In the genomic region with DNA sequence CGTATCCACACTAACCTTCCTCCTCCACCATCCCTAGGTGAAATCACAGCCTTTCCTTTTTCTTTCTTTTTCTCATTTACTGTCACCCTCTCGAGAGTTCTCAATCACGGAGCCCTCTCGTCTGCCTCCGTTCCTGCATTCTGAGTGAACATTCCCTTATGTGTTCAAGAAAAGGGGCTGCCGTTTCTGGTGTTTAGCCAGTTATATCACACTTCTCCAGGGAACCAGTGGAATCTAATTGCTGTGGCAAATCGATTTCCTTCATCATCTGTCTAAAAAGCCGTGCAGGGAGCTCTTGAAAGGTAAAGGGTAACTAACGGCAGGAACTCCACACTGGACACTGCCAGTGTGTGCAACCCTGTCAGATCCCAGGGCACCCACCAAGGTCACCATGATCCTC, we compare ENCODE assay signal across 20 mouse cellular contexts. TPM values are rescaled to one million over a fixed set of nuclear protein-coding genes. Genes with fewer than 3 reads are reported as not detected.
A peak's percentile ranks its signal among the peaks of the same experiment; 100 is the strongest.
DNase-seq lines count a peak whose midpoint lies in the region; ATAC-seq lines count a peak whose summit lies in the region.
"Had no signal": no experiment of that assay in that cellular context is flagged by ENCODE, and none has a peak within 500 bp of the region (broad histone marks: within the 10 kb centered on the region; RNA-seq: fewer than 3 reads in every experiment).

No protein-coding gene starts in this region.

- H3K4me3 ChIP-seq in liver, embryonic 11.5 days (ENCODE audit: low read depth, low read length), result no peak overlapping the region
- H3K4me3 ChIP-seq in liver, embryonic 12.5 days, result no peak overlapping the region
- H3K4me3 ChIP-seq in hindbrain, embryonic 13.5 days, result peak overlapping the region; percentile 14; the same call in 1 of the 2 replicates
- no peak overlapping the region for H3K4me3 ChIP-seq in midbrain, embryonic 16.5 days (ENCODE audit: low read depth, low read length)
- H3K4me3 ChIP-seq in kidney, embryonic 15.5 days (replicated peaks), result no peak overlapping the region
- H3K4me3 ChIP-seq: limb, embryonic 12.5 days; lung, embryonic 15.5 days had no signal

- H3K4me2 ChIP-seq in liver, embryonic 11.5 days, result no peak overlapping the region
- H3K4me2 ChIP-seq in liver, embryonic 12.5 days, result no peak overlapping the region
- H3K4me2 ChIP-seq in hindbrain, embryonic 13.5 days, result peak overlapping the region; percentile 39
- peak overlapping the region; percentile 31 for H3K4me2 ChIP-seq in midbrain, embryonic 16.5 days (ENCODE audit: low read length)
- H3K4me2 ChIP-seq in kidney, embryonic 15.5 days, result no peak overlapping the region
- H3K4me2 ChIP-seq: limb, embryonic 12.5 days; lung, embryonic 15.5 days had no signal

- no peaks in the 10 kb centered on the region for H3K4me1 ChIP-seq in liver, embryonic 11.5 days (replicated peaks; ENCODE audit: control insufficient read depth, insufficient read depth, low read length)
- H3K4me1 ChIP-seq in liver, embryonic 12.5 days, result no peaks in the 10 kb centered on the region
- peaks cover 16% of the 10 kb centered on the region for H3K4me1 ChIP-seq in hindbrain, embryonic 13.5 days (replicated peaks)
- peaks cover 5% of the 10 kb centered on the region for H3K4me1 ChIP-seq in midbrain, embryonic 16.5 days (ENCODE audit: control insufficient read depth, insufficient read depth, low read length)
- H3K4me1 ChIP-seq in kidney, embryonic 15.5 days, result peaks cover 13% of the 10 kb centered on the region
- H3K4me1 ChIP-seq: limb, embryonic 12.5 days had no signal

- H3K9ac ChIP-seq in liver, embryonic 11.5 days (ENCODE audit: low read depth, low read length), result no peak overlapping the region
- no peak overlapping the region for H3K9ac ChIP-seq in liver, embryonic 12.5 days
- H3K9ac ChIP-seq in hindbrain, embryonic 13.5 days, result no peak overlapping the region; the same call in 1 of the 2 replicates
- no peak overlapping the region for H3K9ac ChIP-seq in midbrain, embryonic 16.5 days (ENCODE audit: low read depth, low read length)
- no peak overlapping the region for H3K9ac ChIP-seq in kidney, embryonic 15.5 days
- H3K9ac ChIP-seq: forebrain, postnatal 0 days; limb, embryonic 12.5 days; liver, embryonic 14.5 days; lung, embryonic 15.5 days had no signal

- ATAC-seq in liver, embryonic 11.5 days (replicated peaks; ENCODE audit: low FRiP score), result no peak
- no peak for ATAC-seq in liver, embryonic 12.5 days
- ATAC-seq in hindbrain, embryonic 13.5 days (ENCODE audit: low FRiP score), result no peak
- ATAC-seq in midbrain, embryonic 16.5 days, result no peak
- ATAC-seq in kidney, embryonic 15.5 days (replicated peaks; ENCODE audit: low FRiP score), result no peak
- ATAC-seq: activated CD4-positive, CD25-positive, alpha-beta regulatory T cell, adult 4 months; forebrain, postnatal 0 days; intestine, postnatal 0 days; Patski had no signal

- no peaks in the 10 kb centered on the region for H3K27me3 ChIP-seq in liver, embryonic 11.5 days (replicated peaks; ENCODE audit: control insufficient read depth, insufficient read depth, low read length)
- H3K27me3 ChIP-seq in liver, embryonic 12.5 days (replicated peaks), result peaks cover 10% of the 10 kb centered on the region; the same call in 1 of the 2 replicates
- H3K27me3 ChIP-seq in hindbrain, embryonic 13.5 days, result peaks cover 5% of the 10 kb centered on the region; the same call in 1 of the 2 replicates
- no peaks in the 10 kb centered on the region for H3K27me3 ChIP-seq in midbrain, embryonic 16.5 days (ENCODE audit: control insufficient read depth, insufficient read depth, low read depth, low read length)
- H3K27me3 ChIP-seq in kidney, embryonic 15.5 days, result no peaks in the 10 kb centered on the region
- H3K27me3 ChIP-seq: limb, embryonic 12.5 days; lung, embryonic 15.5 days; Patski had no signal

- no peaks in the 10 kb centered on the region for H3K36me3 ChIP-seq in liver, embryonic 11.5 days (ENCODE audit: control insufficient read depth, insufficient read depth, low read length)
- no peaks in the 10 kb centered on the region for H3K36me3 ChIP-seq in liver, embryonic 12.5 days
- H3K36me3 ChIP-seq in hindbrain, embryonic 13.5 days, result no peaks in the 10 kb centered on the region
- no peaks in the 10 kb centered on the region for H3K36me3 ChIP-seq in midbrain, embryonic 16.5 days (ENCODE audit: control insufficient read depth, insufficient read depth, low read length)
- H3K36me3 ChIP-seq in kidney, embryonic 15.5 days, result no peaks in the 10 kb centered on the region
- H3K36me3 ChIP-seq: limb, embryonic 12.5 days; lung, embryonic 15.5 days had no signal

- no peaks in the 10 kb centered on the region for H3K9me3 ChIP-seq in liver, embryonic 11.5 days (ENCODE audit: control insufficient read depth, low read length)
- H3K9me3 ChIP-seq in liver, embryonic 12.5 days (replicated peaks), result no peaks in the 10 kb centered on the region
- H3K9me3 ChIP-seq in hindbrain, embryonic 13.5 days, result no peaks in the 10 kb centered on the region
- H3K9me3 ChIP-seq in midbrain, embryonic 16.5 days (replicated peaks; ENCODE audit: control insufficient read depth, low read length, poor library complexity, severe bottlenecking), result no peaks in the 10 kb centered on the region
- no peaks in the 10 kb centered on the region for H3K9me3 ChIP-seq in kidney, embryonic 15.5 days (replicated peaks)
- H3K9me3 ChIP-seq: limb, embryonic 12.5 days; lung, embryonic 15.5 days had no signal

- 70% methylated on average over 9 of the region's 9 CpGs for WGBS in liver, embryonic 11.5 days
- WGBS in liver, embryonic 12.5 days (ENCODE audit: insufficient replicate concordance), result 68% methylated on average over 9 of the region's 9 CpGs
- WGBS in hindbrain, embryonic 13.5 days, result 36% methylated on average over 9 of the region's 9 CpGs
- WGBS in midbrain, embryonic 16.5 days, result 40% methylated on average over 9 of the region's 9 CpGs
- WGBS in kidney, embryonic 15.5 days, result 54% methylated on average over 9 of the region's 9 CpGs

- no peak overlapping the region for H3K27ac ChIP-seq in liver, embryonic 11.5 days (ENCODE audit: low read depth, low read length)
- H3K27ac ChIP-seq in liver, embryonic 12.5 days, result no peak overlapping the region
- H3K27ac ChIP-seq in hindbrain, embryonic 13.5 days, result peak overlapping the region; percentile 48
- H3K27ac ChIP-seq in midbrain, embryonic 16.5 days (ENCODE audit: low read length), result peak overlapping the region; percentile 49; the same call in 1 of the 2 replicates
- no peak overlapping the region for H3K27ac ChIP-seq in kidney, embryonic 15.5 days
- H3K27ac ChIP-seq: limb, embryonic 12.5 days; liver, embryonic 14.5 days; lung, embryonic 15.5 days had no signal

- peak; percentile 32 for DNase-seq in embryo, embryonic 10.5 days (ENCODE audit: low spot score)
- no peak for DNase-seq in embryo, embryonic 9.5 days (ENCODE audit: extremely low spot score)
- peak; percentile 24 for DNase-seq in liver, embryonic 11.5 days (ENCODE audit: low spot score)
- no peak for DNase-seq in spleen, postnatal 14 days (ENCODE audit: low spot score in 2 of 2)
- DNase-seq: adrenal gland, postnatal 10 days; cerebellum, postnatal 10 days; forebrain, postnatal 0 days; heart, postnatal 4 days; lung, postnatal 4 days; thymus, adult 2 months had no signal

RNA-seq across cellular contexts. Expression of a gene that starts 33.0 kb away (rescaled TPM):
- 38.2 and 42.3 TPM in 2 replicates for polyA plus RNA-seq in liver, embryonic 11.5 days (2014; fragmentation: Nextera tagmentation; extraction: Ambion mirVana)
- polyA plus RNA-seq in liver, embryonic 12.5 days (2016; fragmentation: Nextera tagmentation; extraction: Ambion mirVana), result 26.3 and 29.4 TPM in 2 replicates
- 17.2 and 20.3 TPM in 2 replicates for polyA plus RNA-seq in hindbrain, embryonic 13.5 days (2015; fragmentation: Nextera tagmentation; extraction: Ambion mirVana)
- 22.9 and 25.9 TPM in 2 replicates for polyA plus RNA-seq in midbrain, embryonic 16.5 days (2015; fragmentation: Nextera tagmentation; extraction: Ambion mirVana)
- 29.1 and 31.7 TPM in 2 replicates for polyA plus RNA-seq in kidney, embryonic 15.5 days (2015; fragmentation: Nextera tagmentation; extraction: Ambion mirVana)

Comparison
In these comparisons a context has a peak if more than half of its experiments do, and no peak if none do; other contexts are left out.
1. DNase-seq: peak in embryo, embryonic 10.5 days (single experiment) and liver, embryonic 11.5 days (single experiment); none in embryo, embryonic 9.5 days (single experiment) and spleen, postnatal 14 days (0 of 2).
2. H3K27ac ChIP-seq: peak in hindbrain, embryonic 13.5 days (single experiment) and midbrain, embryonic 16.5 days (single experiment); none in liver, embryonic 11.5 days (single experiment), liver, embryonic 12.5 days (single experiment) and kidney, embryonic 15.5 days (single experiment).
3. H3K4me2 ChIP-seq: peak in hindbrain, embryonic 13.5 days (single experiment) and midbrain, embryonic 16.5 days (single experiment); none in liver, embryonic 11.5 days (single experiment), liver, embryonic 12.5 days (single experiment) and kidney, embryonic 15.5 days (single experiment).